Mouse (Mus musculus) liver, embryonic 15.5 days (tissue): ENCODE results near the gene Ino80d. TPM values are rescaled to one million over a fixed set of nuclear protein-coding genes. Genes with fewer than 3 reads are reported as not detected.
"Not testable (repeated sequence)": the region's sequence is repeated elsewhere in the genome, so short reads cannot be mapped to it uniquely, and the experiment has no call there.

ENCODE experiments used
- ATAC-seq: fragments of 200-750 bp; cut with Nextera tagmentation; 2 replicates; pipeline ENCODE4 v1.8.0; 2017; ENCODE audit warnings: moderate number of reproducible peaks, mild to moderate bottlenecking, moderate library complexity; ENCODE audit not compliant: insufficient read depth
- H3K27ac ChIP-seq: fragments of 300-500 bp; sonication (generic); replicated peaks from 2 replicates; pipeline ENCODE4 v1.5.1; 2015; ENCODE audit warnings: mild to moderate bottlenecking, inconsistent platforms
- H3K27me3 ChIP-seq: fragments of 300-500 bp; sonication (generic); 2 replicates; pipeline ENCODE4 v1.6.1; 2015; ENCODE audit warnings: mild to moderate bottlenecking, inconsistent platforms
- H3K36me3 ChIP-seq: fragments of 300-500 bp; sonication (generic); replicated peaks from 2 replicates; pipeline ENCODE4 v1.6.1; 2015; ENCODE audit warnings: moderate library complexity, mild to moderate bottlenecking, inconsistent platforms
- H3K4me1 ChIP-seq: fragments of 300-500 bp; sonication (generic); replicated peaks from 2 replicates; pipeline ENCODE4 v1.6.1; 2015; ENCODE audit warnings: inconsistent platforms
- H3K4me2 ChIP-seq: fragments of 300-500 bp; sonication (generic); 2 replicates; pipeline ENCODE4 v1.6.1; 2015; ENCODE audit warnings: moderate library complexity, mild to moderate bottlenecking, inconsistent platforms
- H3K4me3 ChIP-seq: fragments of 300-500 bp; sonication (generic); replicated peaks from 2 replicates; pipeline ENCODE4 v1.5.1; 2015; ENCODE audit warnings: mild to moderate bottlenecking, inconsistent platforms
- H3K9ac ChIP-seq: fragments of 300-500 bp; sonication (generic); 2 replicates; pipeline ENCODE4 v1.6.1; 2015; ENCODE audit warnings: moderate library complexity, mild to moderate bottlenecking, inconsistent platforms
- H3K9me3 ChIP-seq: fragments of 300-500 bp; sonication (generic); replicated peaks from 2 replicates; pipeline ENCODE4 v1.6.1; 2016; ENCODE audit warnings: inconsistent platforms
- WGBS: fragments of 180-500 bp; shearing (Covaris S2); methylation state at CpG from one replicate; pipeline ENCODE4 v1.1.7; 2015; ENCODE audit warnings: mixed read lengths; ENCODE audit not compliant: insufficient replicate concordance; 5-methylcytosine and 5-hydroxymethylcytosine counted together
- polyA plus RNA-seq: library from polyadenylated mRNA; unstranded; fragments of >200 nt; fragmentation: Nextera tagmentation; extraction: Ambion mirVana; gene quantifications from 2 replicates; pipeline ENCODE4 v1.2.1, GENCODE M21; 2015

The Ino80d gene
- polyA plus RNA-seq: 4.6 and 5.0 TPM in 2 replicates

DNA sequence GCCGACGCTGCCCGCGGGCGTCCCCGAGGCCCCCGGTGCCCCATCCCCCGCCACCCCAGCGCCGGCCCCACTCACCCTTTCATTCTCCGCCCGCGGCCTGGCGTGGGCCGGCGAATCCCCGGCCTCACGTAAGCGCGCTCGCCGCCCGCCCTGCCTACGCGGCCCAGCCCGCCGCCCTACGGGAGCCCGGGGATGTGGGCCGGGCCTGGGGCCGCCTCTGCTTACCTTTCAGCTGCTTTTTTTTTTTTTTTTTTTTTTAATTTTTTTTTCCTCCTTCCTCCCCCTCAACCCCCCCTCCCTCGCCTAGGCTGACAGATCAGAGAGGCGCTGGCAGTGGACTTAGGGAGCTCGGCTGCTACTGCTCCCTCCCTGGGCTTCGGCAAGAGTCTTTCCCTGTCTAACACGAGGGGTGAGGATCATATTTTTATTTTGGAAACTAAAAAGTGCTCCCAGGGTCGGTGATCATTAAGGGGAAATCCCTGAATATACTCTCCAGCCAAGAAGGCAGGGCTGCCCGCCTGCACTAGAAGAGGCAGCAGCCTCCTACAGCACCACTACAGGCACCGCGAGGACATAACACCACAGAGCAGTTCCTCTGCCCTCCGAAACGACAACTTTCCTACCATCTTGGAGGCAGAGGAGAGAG, at the start of gene Ino80d:
Gene Ino80d (minus strand): TSS at position 532 of the 646 bp plus-strand sequence.
- no peaks in the 10 kb centered on the region for H3K9me3 ChIP-seq
- no peaks in the 10 kb centered on the region for H3K27me3 ChIP-seq
- H3K4me1 ChIP-seq: peaks cover 44% of the 10 kb centered on the region
- WGBS: under 1% methylated on average over 41 of the region's 42 CpGs
- peak; percentile 75 for ATAC-seq
- peak within 1 kb of the TSS; percentile 96 for H3K27ac ChIP-seq
- peaks cover 13% of the 10 kb centered on the region for H3K36me3 ChIP-seq
- peak within 1 kb of the TSS; percentile 80 for H3K4me2 ChIP-seq
- H3K9ac ChIP-seq: peak within 1 kb of the TSS; percentile 99
- H3K4me3 ChIP-seq: peak within 1 kb of the TSS; percentile 94

DNA sequence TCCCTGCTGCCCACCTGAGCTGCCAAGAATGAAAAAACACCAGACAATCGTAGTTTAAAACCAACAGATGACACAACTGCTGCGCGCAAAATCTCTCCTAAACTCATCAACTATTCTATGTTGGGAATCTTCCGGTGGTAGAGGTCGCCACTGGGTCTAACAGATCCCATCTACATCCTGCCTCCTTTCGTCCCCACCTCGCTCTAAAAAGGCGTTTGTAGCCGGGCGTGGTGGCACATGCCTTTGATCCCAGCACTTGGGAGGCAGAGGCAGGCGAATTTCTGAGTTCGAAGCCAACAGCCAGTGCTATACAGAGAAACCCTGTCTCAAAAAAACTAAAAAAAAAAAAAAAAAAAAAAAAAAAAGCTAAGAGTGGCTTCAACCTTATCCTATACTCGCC, 25.8 kb upstream of the Ino80d start:
- no peaks in the 10 kb centered on the region for H3K4me1 ChIP-seq
- no peak overlapping the region for H3K4me3 ChIP-seq
- no peak overlapping the region for H3K4me2 ChIP-seq
- 79% methylated on average over 13 of the region's 13 CpGs for WGBS
- no peaks in the 10 kb centered on the region for H3K9me3 ChIP-seq
- no peak overlapping the region for H3K27ac ChIP-seq
- H3K36me3 ChIP-seq: peaks cover 53% of the 10 kb centered on the region
- ATAC-seq: no peak
- no peak overlapping the region for H3K9ac ChIP-seq
- H3K27me3 ChIP-seq: no peaks in the 10 kb centered on the region

DNA sequence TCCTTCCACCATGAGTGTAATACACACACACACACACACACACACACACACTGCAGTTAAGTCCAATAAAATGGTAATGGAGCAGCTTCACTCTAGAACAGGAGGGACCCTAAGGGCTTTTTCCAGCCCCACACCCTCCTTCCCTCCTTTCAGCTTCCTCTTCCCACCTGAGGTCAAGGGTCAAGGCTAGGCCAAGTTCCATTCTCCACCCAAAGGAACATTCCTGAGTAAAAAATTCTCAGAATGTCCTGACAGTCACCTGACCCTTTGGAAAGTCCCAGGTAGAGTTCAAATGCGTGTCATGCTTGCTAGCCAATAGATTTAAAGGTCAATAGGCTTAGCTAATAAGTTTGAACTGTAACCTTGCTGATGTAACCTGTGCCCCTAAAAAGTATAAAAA, 24.1 kb upstream of the Ino80d start:
- not testable (repeated sequence) for H3K27me3 ChIP-seq, H3K9me3 ChIP-seq, ATAC-seq, H3K27ac ChIP-seq, H3K4me2 ChIP-seq, H3K4me3 ChIP-seq, H3K9ac ChIP-seq, H3K4me1 ChIP-seq
- peaks cover 36% of the 10 kb centered on the region for H3K36me3 ChIP-seq
- 77% methylated on average over 1 of the region's 1 CpGs for WGBS

DNA sequence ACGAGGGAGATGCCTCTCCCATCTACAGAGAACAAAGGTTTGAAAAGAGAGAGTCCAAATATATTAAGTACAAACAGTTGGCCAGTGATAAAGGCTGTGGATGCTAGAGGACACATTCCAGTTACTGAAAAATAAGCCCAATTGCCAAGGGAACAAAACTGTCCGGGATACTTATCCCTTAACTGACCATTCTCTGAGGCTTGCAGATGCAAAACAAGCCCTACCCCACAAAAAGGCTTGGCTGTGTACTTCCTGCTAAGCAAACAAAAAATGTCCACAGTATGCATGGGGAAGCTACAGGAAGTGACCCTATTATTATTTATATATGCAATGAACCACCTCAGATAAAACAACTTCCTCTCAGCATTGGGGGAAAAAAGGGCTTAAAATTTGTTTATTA, 23.5 kb upstream of the Ino80d start:
- 65% methylated on average over 2 of the region's 2 CpGs for WGBS
- Histone ChIP-seq H3K27me3 (no peaks in the 10 kb centered on the region), H3K9me3 (no peaks in the 10 kb centered on the region), H3K9ac (no peak overlapping the region), H3K36me3 (peaks cover 32% of the 10 kb centered on the region), H3K4me3 (no peak overlapping the region), H3K27ac (no peak overlapping the region), H3K4me1 (0 out of 2 replicates have a peak, but pooled peaks cover 2% of the 10 kb centered on the region), H3K4me2 (no peak overlapping the region)
- no peak for ATAC-seq

DNA sequence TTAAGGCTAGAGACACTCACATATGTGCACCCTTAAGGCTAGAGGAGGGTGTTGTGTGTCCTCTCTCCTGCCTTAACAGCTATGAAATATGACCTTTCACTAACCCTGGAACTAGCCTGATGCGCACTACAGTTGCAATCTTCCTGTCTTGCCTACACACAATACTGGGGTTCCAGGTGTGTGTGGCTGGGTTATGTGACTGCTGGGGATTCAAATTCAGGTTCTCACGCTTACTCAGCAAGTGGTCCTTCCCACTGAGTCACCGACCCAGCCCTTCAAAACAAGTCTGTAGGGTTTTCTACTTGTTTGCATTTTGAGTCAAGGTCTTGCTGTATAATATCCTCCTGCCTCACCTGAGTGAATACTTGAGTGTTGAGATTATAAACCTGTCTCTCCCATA, 20.1 kb upstream of the Ino80d start:
- H3K4me1 ChIP-seq: peaks cover 17% of the 10 kb centered on the region
- H3K4me2 ChIP-seq: no peak overlapping the region
- no peaks in the 10 kb centered on the region for H3K9me3 ChIP-seq
- no peak overlapping the region for H3K9ac ChIP-seq
- H3K4me3 ChIP-seq: no peak overlapping the region
- no peak for ATAC-seq
- no peak overlapping the region for H3K27ac ChIP-seq
- WGBS: 67% methylated on average over 3 of the region's 3 CpGs
- H3K27me3 ChIP-seq: no peaks in the 10 kb centered on the region
- peaks cover 8% of the 10 kb centered on the region for H3K36me3 ChIP-seq

DNA sequence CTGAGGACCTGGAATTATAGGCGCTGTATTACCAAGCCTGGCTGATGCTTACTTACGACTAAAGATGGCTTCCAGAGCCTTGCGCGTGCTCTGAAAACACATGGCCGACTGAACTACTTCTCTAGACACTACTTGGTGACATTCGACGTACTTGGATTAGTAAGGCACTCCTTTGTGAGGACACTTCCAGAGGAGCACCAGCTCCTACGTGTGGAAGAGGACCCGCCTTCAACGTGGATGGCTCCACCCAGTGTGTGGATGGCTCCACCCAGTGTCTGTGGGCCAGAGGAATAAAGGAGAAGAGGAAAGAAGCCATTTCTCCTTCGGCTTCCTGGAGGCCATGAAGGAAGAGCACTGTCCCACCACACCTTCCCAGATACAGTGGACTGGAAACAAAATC, 17.3 kb upstream of the Ino80d start:
- no peak overlapping the region for H3K9ac ChIP-seq
- H3K36me3 ChIP-seq: 0 out of 2 replicates have a peak, but pooled peaks cover 4% of the 10 kb centered on the region
- H3K27ac ChIP-seq: no peak overlapping the region
- no peak for ATAC-seq
- WGBS: 83% methylated on average over 11 of the region's 11 CpGs
- H3K4me3 ChIP-seq: no peak overlapping the region
- H3K9me3 ChIP-seq: no peaks in the 10 kb centered on the region
- no peaks in the 10 kb centered on the region for H3K27me3 ChIP-seq
- peaks cover 20% of the 10 kb centered on the region for H3K4me1 ChIP-seq
- H3K4me2 ChIP-seq: no peak overlapping the region

DNA sequence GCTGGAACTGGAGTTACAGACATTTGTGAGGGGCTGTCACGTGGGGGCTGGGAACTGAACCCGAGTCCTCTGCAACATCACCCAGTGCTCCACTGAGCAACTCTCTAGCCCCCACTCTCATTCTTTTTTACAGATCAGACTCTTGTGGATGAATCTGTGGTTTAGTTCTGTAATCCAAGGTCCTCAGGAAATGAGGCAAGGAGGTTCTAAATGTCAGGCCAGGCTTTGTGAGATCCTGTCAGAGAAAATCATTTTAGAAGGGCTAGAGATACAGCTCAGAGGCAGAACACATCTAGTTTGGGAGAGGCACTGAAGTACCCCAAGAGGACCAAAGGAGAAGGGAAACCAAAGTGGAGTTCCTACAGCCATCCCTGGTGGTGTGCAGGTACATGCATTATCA, 16.4 kb upstream of the Ino80d start:
- H3K4me1 ChIP-seq: peaks cover 24% of the 10 kb centered on the region
- H3K27ac ChIP-seq: peak overlapping the region; percentile 59; the same call in 1 of the 2 replicates
- no peak overlapping the region for H3K9ac ChIP-seq
- no peaks in the 10 kb centered on the region for H3K27me3 ChIP-seq
- peaks cover 10% of the 10 kb centered on the region; the same call in 1 of the 2 replicates for H3K36me3 ChIP-seq
- no peak for ATAC-seq
- no peak overlapping the region for H3K4me3 ChIP-seq
- 24% methylated on average over 2 of the region's 2 CpGs for WGBS
- H3K4me2 ChIP-seq: no peak overlapping the region
- H3K9me3 ChIP-seq: no peaks in the 10 kb centered on the region

DNA sequence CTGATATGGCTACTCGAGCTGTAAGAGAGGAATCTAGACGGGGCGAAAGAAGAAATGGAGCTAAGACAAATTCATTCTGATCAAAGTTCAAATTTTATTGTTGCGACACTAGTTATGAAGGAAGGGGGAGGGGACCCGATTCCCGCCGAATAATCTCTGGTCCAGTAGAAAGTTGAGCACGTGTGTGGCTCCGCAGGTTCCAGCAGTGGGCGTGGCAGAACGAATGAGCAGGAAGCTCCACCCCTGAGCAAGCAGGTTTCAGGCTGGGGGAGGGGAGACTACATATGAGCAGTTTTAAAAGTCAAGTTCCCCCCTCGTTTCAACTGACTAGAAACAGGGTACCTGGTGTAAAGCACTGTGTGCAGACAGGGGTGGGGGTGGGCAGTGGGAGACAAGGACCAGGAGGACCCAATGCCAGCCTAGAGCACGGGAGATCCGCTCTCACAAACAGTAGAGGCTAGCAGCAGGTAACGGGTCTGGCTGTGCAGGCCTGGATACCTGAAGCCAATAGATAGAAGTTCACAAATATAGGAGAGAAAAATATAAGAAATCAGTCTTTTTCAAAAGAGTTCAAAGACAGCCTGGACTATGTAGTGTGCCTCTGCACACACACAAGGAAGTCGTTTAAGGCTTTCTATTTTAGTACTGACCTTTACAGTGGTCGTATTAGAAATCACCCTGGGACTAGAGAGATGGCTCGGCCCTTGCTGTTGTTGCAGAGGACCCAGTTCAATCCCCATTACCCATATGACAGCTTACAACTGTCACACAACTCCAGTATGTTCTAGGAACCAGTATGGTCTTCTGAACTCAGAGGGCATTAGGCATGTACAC, 15.6 kb upstream of the Ino80d start:
- H3K4me3 ChIP-seq: peak overlapping the region; percentile 44
- H3K4me2 ChIP-seq: peak overlapping the region; percentile 75
- peak overlapping the region; percentile 59 for H3K27ac ChIP-seq
- H3K9ac ChIP-seq: peak overlapping the region; percentile 47; the same call in 1 of the 2 replicates
- peak; percentile 66 for ATAC-seq
- H3K27me3 ChIP-seq: no peaks in the 10 kb centered on the region
- H3K36me3 ChIP-seq: peaks cover 18% of the 10 kb centered on the region
- 7% methylated on average over 18 of the region's 18 CpGs for WGBS
- peaks cover 30% of the 10 kb centered on the region for H3K4me1 ChIP-seq
- H3K9me3 ChIP-seq: no peaks in the 10 kb centered on the region

DNA sequence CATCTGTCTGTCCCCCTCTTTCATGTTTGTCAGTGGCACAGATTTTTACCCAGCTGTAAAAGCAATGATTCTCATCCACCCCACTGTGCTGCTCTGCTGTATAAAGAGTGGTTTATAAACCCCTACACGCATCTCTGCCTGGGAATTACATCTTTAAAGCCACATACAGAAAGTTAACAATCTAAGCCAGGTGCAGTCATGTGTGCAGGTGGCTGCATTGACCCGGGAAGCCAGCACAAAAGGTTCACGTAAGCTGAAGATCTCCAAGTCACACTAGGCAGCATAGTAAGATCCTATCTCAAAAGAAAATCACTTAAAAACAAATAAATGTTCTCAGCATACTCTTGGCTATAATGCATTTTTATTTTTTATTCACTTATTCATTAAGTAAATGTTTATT, 14.8 kb upstream of the Ino80d start:
- Histone ChIP-seq H3K9me3 (no peaks in the 10 kb centered on the region), H3K4me2 (peak overlapping the region; percentile 75), H3K4me1 (peaks cover 30% of the 10 kb centered on the region), H3K4me3 (no peak overlapping the region), H3K9ac (no peak overlapping the region), H3K27ac (peak overlapping the region; percentile 24; the same call in 1 of the 2 replicates), H3K27me3 (no peaks in the 10 kb centered on the region), H3K36me3 (peaks cover 20% of the 10 kb centered on the region)
- WGBS: 60% methylated on average over 3 of the region's 3 CpGs
- ATAC-seq: no peak

DNA sequence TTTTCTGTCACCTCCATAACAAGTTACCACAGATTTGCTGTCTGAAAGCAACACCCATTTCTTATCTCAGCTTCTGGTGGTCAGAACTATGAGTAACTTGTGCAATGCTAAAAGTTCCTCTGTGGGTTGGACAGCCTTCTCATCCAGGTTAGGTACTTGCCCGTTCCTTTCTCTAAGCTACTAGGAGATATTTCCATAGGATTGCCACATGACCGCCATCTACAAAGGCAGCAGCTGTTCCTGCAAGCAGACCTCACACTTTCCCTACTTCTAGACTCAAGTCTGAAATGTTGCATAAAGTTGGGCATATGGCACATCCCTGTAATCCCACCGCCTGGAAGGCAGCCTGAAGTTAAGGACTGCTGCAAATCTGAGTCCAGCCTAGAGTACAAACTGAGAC, 11.7 kb upstream of the Ino80d start:
- 66% methylated on average over 3 of the region's 3 CpGs for WGBS
- no peaks in the 10 kb centered on the region for H3K9me3 ChIP-seq
- ATAC-seq: no peak
- H3K27ac ChIP-seq: no peak overlapping the region
- no peak overlapping the region for H3K4me3 ChIP-seq
- no peaks in the 10 kb centered on the region for H3K27me3 ChIP-seq
- H3K4me2 ChIP-seq: no peak overlapping the region
- no peak overlapping the region for H3K9ac ChIP-seq
- peaks cover 49% of the 10 kb centered on the region for H3K36me3 ChIP-seq
- peaks cover 26% of the 10 kb centered on the region for H3K4me1 ChIP-seq

DNA sequence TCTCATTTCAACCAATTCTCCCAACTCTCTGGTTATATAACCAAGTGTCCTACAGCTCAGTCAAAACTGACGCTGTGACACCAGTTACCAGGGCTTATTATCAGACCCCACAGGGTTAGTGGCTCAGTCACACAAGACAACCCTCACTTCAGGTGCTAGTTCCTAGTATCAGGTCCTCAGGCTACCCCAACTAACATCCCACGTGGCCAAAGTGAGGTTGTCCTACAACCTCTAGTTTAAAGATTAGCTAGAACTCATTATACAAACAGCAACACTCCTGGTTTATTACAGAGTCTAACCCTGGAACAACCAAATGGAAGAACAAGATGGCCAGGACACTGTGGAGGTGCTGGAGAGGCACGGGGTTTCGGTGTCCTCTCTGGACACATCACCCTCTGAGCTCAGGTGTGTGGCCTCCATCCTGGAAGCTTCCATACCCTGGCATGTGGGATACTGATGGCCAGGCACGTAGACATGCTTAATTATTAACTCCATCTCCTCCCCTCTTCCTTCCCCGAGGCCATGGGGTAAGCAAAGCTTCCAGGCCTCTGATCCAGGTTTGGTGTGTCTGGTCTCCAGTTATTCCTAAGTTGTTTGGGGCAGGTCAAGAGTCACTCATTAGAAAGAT, 9.5 kb upstream of the Ino80d start:
- peak; percentile 68 for ATAC-seq
- Histone ChIP-seq H3K9me3 (no peaks in the 10 kb centered on the region), H3K4me1 (peaks cover 23% of the 10 kb centered on the region), H3K4me2 (no peak overlapping the region), H3K27me3 (no peaks in the 10 kb centered on the region), H3K36me3 (peaks cover 69% of the 10 kb centered on the region), H3K4me3 (no peak overlapping the region), H3K9ac (no peak overlapping the region), H3K27ac (peak overlapping the region; percentile 74)
- 71% methylated on average over 6 of the region's 6 CpGs for WGBS
